In genomic region chr15:101144176-101144575, GRCm38 (mm10) we compare ENCODE assay signal across 15 mouse cellular contexts. TPM values are rescaled to one million over a fixed set of nuclear protein-coding genes. Genes with fewer than 3 reads are reported as not detected.
DNase-seq lines count a peak whose midpoint lies in the region; ATAC-seq and TF ChIP-seq lines count a peak whose summit lies in the region.
"Had no signal": no experiment of that assay in that cellular context is flagged by ENCODE, and none has a peak within 500 bp of the region (broad histone marks: within the 10 kb centered on the region; RNA-seq: fewer than 3 reads in every experiment).

No protein-coding gene starts in this region.

- no peak overlapping the region for H3K9ac ChIP-seq in intestine, postnatal 0 days (ENCODE audit: low read depth, low read length)
- no peak overlapping the region for H3K9ac ChIP-seq in stomach, embryonic 14.5 days (replicated peaks; ENCODE audit: low read depth, low read length)

- peak; percentile 92 for DNase-seq in heart, adult 11 months
- no peak for DNase-seq in heart, adult 8-10 months (ENCODE audit: low spot score)
- no peak for DNase-seq in lung, adult 2 months
- no peak for DNase-seq in lung, postnatal 25 days (ENCODE audit: low spot score)
- DNase-seq in thymus, postnatal 4 days: no peak
- no peak for DNase-seq in embryo, embryonic 11 days
- DNase-seq: adrenal gland, adult 8-10 months; B cell, adult 2 months; cerebellum, adult 18-20 months had no signal

- H3K4me2 ChIP-seq in intestine, postnatal 0 days (replicated peaks; ENCODE audit: low read depth): peak overlapping the region; percentile 68
- H3K4me2 ChIP-seq in stomach, embryonic 14.5 days (replicated peaks; ENCODE audit: low read depth, low read length): no peak overlapping the region
- H3K4me2 ChIP-seq: lung, embryonic 14.5 days had no signal

- H3K36me3 ChIP-seq in intestine, postnatal 0 days (ENCODE audit: control insufficient read depth, insufficient read depth): no peaks in the 10 kb centered on the region
- no peaks in the 10 kb centered on the region for H3K36me3 ChIP-seq in stomach, embryonic 14.5 days (ENCODE audit: control insufficient read depth, insufficient read depth, low read length)

- no peaks in the 10 kb centered on the region for H3K27me3 ChIP-seq in intestine, postnatal 0 days (replicated peaks; ENCODE audit: control insufficient read depth, insufficient read depth, low read length)
- no peaks in the 10 kb centered on the region for H3K27me3 ChIP-seq in stomach, embryonic 14.5 days (ENCODE audit: control insufficient read depth, insufficient read depth, low read length)
- H3K27me3 ChIP-seq: Patski had no signal

- peak; percentile 38; the same call in 1 of the 2 replicates for TF ChIP-seq POLR2A in lung, adult 2 months (IDR thresholded peaks at IDR 0.05; ENCODE audit: borderline replicate concordance, extremely low read depth, low read depth, low read length)

- H3K9me3 ChIP-seq in intestine, postnatal 0 days (ENCODE audit: control insufficient read depth): no peaks in the 10 kb centered on the region
- no peaks in the 10 kb centered on the region for H3K9me3 ChIP-seq in stomach, embryonic 14.5 days (ENCODE audit: control insufficient read depth, low read depth, low read length)

- 60% methylated on average over 5 of the region's 5 CpGs for WGBS in lung, adult 2 months
- WGBS in intestine, postnatal 0 days: 69% methylated on average over 5 of the region's 5 CpGs
- WGBS in stomach, embryonic 14.5 days: 79% methylated on average over 5 of the region's 5 CpGs

- peak overlapping the region; percentile 94 for H3K27ac ChIP-seq in intestine, postnatal 0 days (ENCODE audit: low read depth, low read length)
- peak overlapping the region; percentile 27; the same call in 1 of the 2 replicates for H3K27ac ChIP-seq in stomach, embryonic 14.5 days (ENCODE audit: low read length)

- TF ChIP-seq CTCF in lung, adult 2 months (IDR thresholded peaks at IDR 0.05; ENCODE audit: insufficient read depth, low read length): no peak
- no peak for TF ChIP-seq CTCF in intestine, postnatal 0 days (IDR thresholded peaks at IDR 0.05; ENCODE audit: low read depth)

- ATAC-seq in intestine, postnatal 0 days: no peak
- ATAC-seq in stomach, embryonic 14.5 days (ENCODE audit: insufficient number of reproducible peaks, insufficient read depth, low FRiP score, low read depth): no peak

- H3K4me3 ChIP-seq in lung, adult 2 months (replicated peaks; ENCODE audit: extremely low read depth, low read depth, low read length): no peak overlapping the region
- no peak overlapping the region for H3K4me3 ChIP-seq in intestine, postnatal 0 days (ENCODE audit: low read depth, low read length)
- no peak overlapping the region for H3K4me3 ChIP-seq in stomach, embryonic 14.5 days (ENCODE audit: low read depth, low read length)

- H3K4me1 ChIP-seq in lung, adult 2 months (ENCODE audit: control insufficient read depth, insufficient read depth, low read length): peaks cover 22% of the 10 kb centered on the region
- peaks cover 50% of the 10 kb centered on the region for H3K4me1 ChIP-seq in intestine, postnatal 0 days (replicated peaks; ENCODE audit: control insufficient read depth, insufficient read depth, low read length)
- peaks cover 56% of the 10 kb centered on the region for H3K4me1 ChIP-seq in stomach, embryonic 14.5 days (ENCODE audit: control insufficient read depth, insufficient read depth, low read length)

RNA-seq across cellular contexts. Expression of gene Acvrl1, which starts 15.9 kb away (rescaled TPM):
- total RNA-seq in heart, adult 8-10 months (2022): 10 to 100 TPM; 19.8 to 30.3 (median 23.0) TPM
- 672 and 695 TPM in 2 replicates for polyA plus RNA-seq in lung, adult 2 months (2012; rRNA removed)
- 13.8 and 14.6 TPM in 2 replicates for polyA plus RNA-seq in intestine, postnatal 0 days (2015; fragmentation: Nextera tagmentation; extraction: Ambion mirVana)
- 15.6 and 16.9 TPM in 2 replicates for polyA plus RNA-seq in stomach, embryonic 14.5 days (2014; fragmentation: Nextera tagmentation; extraction: Ambion mirVana)
- polyA plus RNA-seq: Patski had no signal

RNA-seq across cellular contexts. Expression of gene Ankrd33, which starts 28.6 kb away (rescaled TPM):
- total RNA-seq in heart, adult 8-10 months (2022): not detected
- 0.10 and 0.28 TPM in 2 replicates for polyA plus RNA-seq in lung, adult 2 months (2012; rRNA removed)
- not detected in 2 replicates for polyA plus RNA-seq in intestine, postnatal 0 days (2015; fragmentation: Nextera tagmentation; extraction: Ambion mirVana)
- polyA plus RNA-seq in stomach, embryonic 14.5 days (2014; fragmentation: Nextera tagmentation; extraction: Ambion mirVana): not detected in 2 replicates
- total RNA-seq: hematopoietic stem cell, adult 5-6 weeks; layer of hippocampus, adult 18-20 months had no signal
- polyA plus RNA-seq: lung, embryonic 14.5 days; Patski had no signal

RNA-seq across cellular contexts. Expression of gene Acvr1b, which starts 29.7 kb away (rescaled TPM):
- total RNA-seq in heart, adult 8-10 months (2022): 10 to 100 TPM; 12.1 to 14.7 (median 13.9) TPM
- polyA plus RNA-seq in lung, adult 2 months (2012; rRNA removed): 45.8 and 57.2 TPM in 2 replicates
- polyA plus RNA-seq in intestine, postnatal 0 days (2015; fragmentation: Nextera tagmentation; extraction: Ambion mirVana): 6.0 and 6.8 TPM in 2 replicates
- 11.5 and 14.5 TPM in 2 replicates for polyA plus RNA-seq in stomach, embryonic 14.5 days (2014; fragmentation: Nextera tagmentation; extraction: Ambion mirVana)

Comparison
In these comparisons a context has a peak if more than half of its experiments do, and no peak if none do; other contexts are left out.
1. RNA of gene Acvrl1, which starts 15.9 kb away (polyA plus RNA-seq): 672 to 695 TPM in lung, adult 2 months; 15.6 to 16.9 TPM in stomach, embryonic 14.5 days and 13.8 to 14.6 TPM in intestine, postnatal 0 days; every median in the first group is over 10 times any median in the second.